In the genomic region with DNA sequence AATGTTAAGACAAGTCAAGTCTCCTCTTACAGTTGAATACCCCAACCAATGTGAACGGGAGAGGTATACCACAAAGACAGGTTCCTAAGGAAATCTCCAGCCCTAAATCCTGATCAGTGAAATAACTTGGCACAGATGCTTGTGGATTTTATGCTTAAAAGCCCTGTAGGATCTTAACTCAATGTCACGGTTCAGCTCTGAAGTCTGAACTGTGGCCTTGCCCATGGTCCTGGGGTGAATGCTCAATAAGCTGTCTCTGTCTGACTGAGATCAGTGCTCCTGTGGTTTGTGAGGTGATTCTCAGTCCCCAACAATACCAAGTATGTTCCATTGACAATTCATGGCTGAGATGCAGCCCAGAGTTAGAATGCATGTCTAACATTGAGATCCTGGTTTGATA, we compare ENCODE assay signal across 32 mouse cellular contexts.
"Had no signal": no experiment of that assay in that cellular context is flagged by ENCODE, and none has a peak within 500 bp of the region (broad histone marks: within the 10 kb centered on the region; RNA-seq: fewer than 3 reads in every experiment).

No protein-coding gene starts in this region.

- H3K4me2 ChIP-seq: limb, embryonic 12.5 days; limb, embryonic 13.5 days; limb, embryonic 15.5 days; liver, embryonic 11.5 days; liver, embryonic 12.5 days; liver, embryonic 13.5 days; liver, embryonic 15.5 days; lung, embryonic 14.5 days; lung, embryonic 15.5 days; midbrain, embryonic 11.5 days; midbrain, embryonic 12.5 days; midbrain, embryonic 13.5 days; midbrain, embryonic 15.5 days; neural tube, embryonic 12.5 days had no signal

- ATAC-seq: liver, embryonic 12.5 days; liver, postnatal 0 days; lung, postnatal 0 days; midbrain, embryonic 13.5 days; midbrain, embryonic 15.5 days; midbrain, embryonic 16.5 days had no signal

- H3K27ac ChIP-seq: limb, embryonic 10.5 days; limb, embryonic 12.5 days; limb, embryonic 13.5 days; limb, embryonic 15.5 days; liver, embryonic 12.5 days; liver, embryonic 13.5 days; liver, embryonic 14.5 days; liver, embryonic 15.5 days; lung, embryonic 15.5 days; macrophage; midbrain, embryonic 10.5 days; midbrain, embryonic 12.5 days; midbrain, embryonic 13.5 days; midbrain, embryonic 15.5 days; neural tube, embryonic 12.5 days had no signal

- H3K27me3 ChIP-seq: limb, embryonic 12.5 days; limb, embryonic 13.5 days; limb, embryonic 15.5 days; liver, embryonic 12.5 days; liver, embryonic 13.5 days; liver, embryonic 15.5 days; lung, embryonic 15.5 days; megakaryocyte, embryonic 14.5 days; midbrain, embryonic 13.5 days; midbrain, embryonic 15.5 days; neural tube, embryonic 12.5 days had no signal

- H3K9me3 ChIP-seq: limb, embryonic 10.5 days; limb, embryonic 12.5 days; limb, embryonic 15.5 days; liver, embryonic 13.5 days; liver, embryonic 15.5 days; lung, embryonic 15.5 days; midbrain, embryonic 10.5 days; midbrain, embryonic 12.5 days; midbrain, embryonic 13.5 days; midbrain, embryonic 15.5 days; neural tube, embryonic 12.5 days had no signal

- H3K4me3 ChIP-seq: limb, embryonic 10.5 days; limb, embryonic 12.5 days; limb, embryonic 13.5 days; limb, embryonic 15.5 days; liver, embryonic 12.5 days; liver, embryonic 13.5 days; liver, embryonic 15.5 days; lung, embryonic 15.5 days; megakaryocyte, embryonic 14.5 days; midbrain, embryonic 10.5 days; midbrain, embryonic 12.5 days; midbrain, embryonic 13.5 days; midbrain, embryonic 15.5 days; myocyte; neural tube, embryonic 12.5 days had no signal

- DNase-seq: left cerebral cortex, postnatal 4 days; liver; liver, embryonic 13.5 days; liver, postnatal 0 days; lung, adult 18-20 months; lung, adult 2 months; lung, embryonic 14.5 days; lung, postnatal 10 days; lung, postnatal 14 days; lung, postnatal 36 days; lung, postnatal 4 days; midbrain, embryonic 14.5 days had no signal

- H3K36me3 ChIP-seq: midbrain, embryonic 15.5 days had no signal

- H3K9ac ChIP-seq: limb, embryonic 12.5 days; limb, embryonic 13.5 days; limb, embryonic 15.5 days; liver, embryonic 12.5 days; liver, embryonic 13.5 days; liver, embryonic 14.5 days; liver, embryonic 15.5 days; liver, postnatal 0 days; lung, embryonic 14.5 days; lung, embryonic 15.5 days; midbrain, embryonic 12.5 days; midbrain, embryonic 13.5 days; midbrain, embryonic 15.5 days; neural tube, embryonic 12.5 days had no signal
